Mouse (Mus musculus) macrophage (primary cell): ENCODE data around the gene Chd3. TPM values are rescaled to one million over a fixed set of nuclear protein-coding genes. Genes with fewer than 3 reads are reported as not detected.

Source experiments
- H3K27ac ChIP-seq: fragments of 350-480 bp; formaldehyde crosslinking; 2 replicates; pipeline ENCODE4 v1.9.0; 2021
- H3K36me3 ChIP-seq: fragments of 350-480 bp; formaldehyde crosslinking; 2 replicates; pipeline ENCODE4 v1.9.0; 2021; ENCODE audit errors: inconsistent target
- H3K4me3 ChIP-seq: fragments of 350-480 bp; formaldehyde crosslinking; 2 replicates; pipeline ENCODE4 v1.9.0; 2021; ENCODE audit errors: inconsistent target
- H3K79me2 ChIP-seq: fragments of 350-480 bp; formaldehyde crosslinking; 2 replicates; pipeline ENCODE4 v1.9.0; 2021; ENCODE audit errors: inconsistent target
- WGBS: methylation state at CpG from one replicate; pipeline ENCODE4 v1.1.7; 2026; ENCODE audit warnings: inconsistent platforms; ENCODE audit not compliant: missing documents; 5-methylcytosine and 5-hydroxymethylcytosine counted together
- polyA plus RNA-seq: library from polyadenylated mRNA; stranded (reverse); fragments of 250-400 nt; gene quantifications from 3 replicates; pipeline ENCODE4 v1.2.4, GENCODE M21; 2018; ENCODE audit warnings: inconsistent platforms

Chd3 gene
- polyA plus RNA-seq, 1 experiment from 2014 or later: 105 TPM

- Histone ChIP-seq H3K4me3 (peak overlapping the region; percentile 43), H3K79me2 (peaks cover 12% of the 10 kb centered on the region; the same call in 1 of the 2 replicates), H3K27ac (peak overlapping the region; percentile 89), H3K36me3 (peaks cover 2% of the 10 kb centered on the region; the same call in 1 of the 2 replicates)
- under 1% methylated on average over 50 of the region's 106 CpGs for WGBS
Observed at GRCm38 (mm10) chr11:69368356-69369214, 621 bp downstream of the Chd3 start.

- Histone ChIP-seq H3K36me3 (peaks cover 10% of the 10 kb centered on the region; the same call in 1 of the 2 replicates), H3K4me3 (peak overlapping the region; percentile 43), H3K27ac (peak overlapping the region; percentile 89), H3K79me2 (peaks cover 12% of the 10 kb centered on the region; the same call in 1 of the 2 replicates)
- 1% methylated on average over 19 of the region's 22 CpGs for WGBS
Observed at GRCm38 (mm10) chr11:69367616-69368355, 1.4 kb downstream of the Chd3 start.

- H3K27ac ChIP-seq: peak overlapping the region; percentile 89
- peaks cover 12% of the 10 kb centered on the region; the same call in 1 of the 2 replicates for H3K79me2 ChIP-seq
- peaks cover 16% of the 10 kb centered on the region; the same call in 1 of the 2 replicates for H3K36me3 ChIP-seq
- H3K4me3 ChIP-seq: peak overlapping the region; percentile 43
- WGBS: 1% methylated on average over 22 of the region's 22 CpGs
Observed at GRCm38 (mm10) chr11:69366855-69367615, 2.2 kb downstream of the Chd3 start.

- Histone ChIP-seq H3K79me2 (peaks cover 12% of the 10 kb centered on the region; the same call in 1 of the 2 replicates), H3K36me3 (peaks cover 21% of the 10 kb centered on the region; the same call in 1 of the 2 replicates), H3K4me3 (peak overlapping the region; percentile 18; the same call in 1 of the 2 replicates), H3K27ac (peak overlapping the region; percentile 89)
- 2% methylated on average over 25 of the region's 26 CpGs for WGBS
Observed at GRCm38 (mm10) chr11:69366157-69366854, 2.9 kb downstream of the Chd3 start.

- H3K27ac ChIP-seq: peak overlapping the region; percentile 89
- 36% methylated on average over 6 of the region's 6 CpGs for WGBS
Observed at GRCm38 (mm10) chr11:69365722-69366121, 3.5 kb downstream of the Chd3 start.

GRCm38 (mm10) chr11:69364910-69365309 is 4.3 kb downstream of the Chd3 start:
- Histone ChIP-seq H3K36me3 (peaks cover 35% of the 10 kb centered on the region; the same call in 1 of the 2 replicates), H3K27ac (peak overlapping the region; percentile 89), H3K4me3 (no peak overlapping the region), H3K79me2 (peaks cover 12% of the 10 kb centered on the region; the same call in 1 of the 2 replicates)
- WGBS: 22% methylated on average over 6 of the region's 6 CpGs

More at GRCm38 (mm10) chr11:69365722-69366121, 3.5 kb downstream of the Chd3 start:
- Histone ChIP-seq H3K36me3 (peaks cover 27% of the 10 kb centered on the region; the same call in 1 of the 2 replicates), H3K4me3 (peak overlapping the region; percentile 18; the same call in 1 of the 2 replicates), H3K79me2 (peaks cover 12% of the 10 kb centered on the region; the same call in 1 of the 2 replicates)

- peaks cover 12% of the 10 kb centered on the region; the same call in 1 of the 2 replicates for H3K79me2 ChIP-seq
- 53% methylated on average over 8 of the region's 8 CpGs for WGBS
- H3K36me3 ChIP-seq: peaks cover 40% of the 10 kb centered on the region
- H3K27ac ChIP-seq: peak overlapping the region; percentile 89
- H3K4me3 ChIP-seq: no peak overlapping the region
Observed at GRCm38 (mm10) chr11:69364376-69364775, 4.8 kb downstream of the Chd3 start.

GRCm38 (mm10) chr11:69362479-69362878 is 6.7 kb downstream of the Chd3 start:
- H3K4me3 ChIP-seq: no peak overlapping the region
- WGBS: 95% methylated on average over 2 of the region's 2 CpGs
- no peak overlapping the region for H3K27ac ChIP-seq
- peaks cover 12% of the 10 kb centered on the region; the same call in 1 of the 2 replicates for H3K79me2 ChIP-seq
- peaks cover 57% of the 10 kb centered on the region for H3K36me3 ChIP-seq

- Histone ChIP-seq H3K79me2 (peaks cover 12% of the 10 kb centered on the region; the same call in 1 of the 2 replicates), H3K36me3 (peaks cover 62% of the 10 kb centered on the region), H3K27ac (no peak overlapping the region), H3K4me3 (no peak overlapping the region)
- 94% methylated on average over 7 of the region's 7 CpGs for WGBS
Observed at GRCm38 (mm10) chr11:69362021-69362420, 7.2 kb downstream of the Chd3 start.

- WGBS: 96% methylated on average over 12 of the region's 12 CpGs
- peaks cover 81% of the 10 kb centered on the region for H3K36me3 ChIP-seq
Observed at GRCm38 (mm10) chr11:69357690-69358089, 11.5 kb downstream of the Chd3 start.

GRCm38 (mm10) chr11:69356544-69356943 is 12.7 kb downstream of the Chd3 start:
- 92% methylated on average over 5 of the region's 5 CpGs for WGBS
- no peak overlapping the region for H3K4me3 ChIP-seq
- peaks cover 85% of the 10 kb centered on the region for H3K36me3 ChIP-seq
- no peak overlapping the region for H3K27ac ChIP-seq
- no peaks in the 10 kb centered on the region for H3K79me2 ChIP-seq

More at GRCm38 (mm10) chr11:69357690-69358089, 11.5 kb downstream of the Chd3 start:
- H3K27ac ChIP-seq: no peak overlapping the region
- no peak overlapping the region for H3K4me3 ChIP-seq
- no peaks in the 10 kb centered on the region for H3K79me2 ChIP-seq

- Histone ChIP-seq H3K27ac (no peak overlapping the region), H3K36me3 (peaks cover 51% of the 10 kb centered on the region), H3K4me3 (no peak overlapping the region), H3K79me2 (no peaks in the 10 kb centered on the region)
- WGBS: 97% methylated on average over 26 of the region's 26 CpGs
Observed at GRCm38 (mm10) chr11:69346441-69346840, 22.8 kb downstream of the Chd3 start.
